In genomic region chr9:45560987-45561386, GRCm38 (mm10) we compare ENCODE assay signal across 13 mouse cellular contexts.
DNase-seq lines count a peak whose midpoint lies in the region; ATAC-seq and TF ChIP-seq lines count a peak whose summit lies in the region.
"Had no signal": no experiment of that assay in that cellular context is flagged by ENCODE, and none has a peak within 500 bp of the region (broad histone marks: within the 10 kb centered on the region; RNA-seq: fewer than 3 reads in every experiment).

No protein-coding gene starts in this region.

- WGBS in midbrain, embryonic 12.5 days, result 72% methylated on average over 6 of the region's 6 CpGs
- whole genome bisulfite sequencing in midbrain, embryonic 14.5 days, result 57% methylated on average over 6 of the region's 6 CpGs
- WGBS in forebrain, embryonic 13.5 days, result 61% methylated on average over 6 of the region's 6 CpGs

- H3K9ac ChIP-seq in midbrain, embryonic 12.5 days (replicated peaks), result no peak overlapping the region
- H3K9ac ChIP-seq in midbrain, embryonic 14.5 days (replicated peaks; ENCODE audit: low read length), result no peak overlapping the region
- no peak overlapping the region for H3K9ac ChIP-seq in forebrain, embryonic 13.5 days
- H3K9ac ChIP-seq: heart, embryonic 15.5 days; lung, embryonic 15.5 days had no signal

- no peak for ATAC-seq in midbrain, embryonic 12.5 days (ENCODE audit: low FRiP score, low read depth)
- no peak for ATAC-seq in midbrain, embryonic 14.5 days (ENCODE audit: low FRiP score, low TSS enrichment)
- ATAC-seq in forebrain, embryonic 13.5 days, result no peak
- ATAC-seq in frontal cortex, adult (ENCODE audit: low TSS enrichment), result no peak
- ATAC-seq: intestine, postnatal 0 days; midbrain, embryonic 16.5 days had no signal

- no peaks in the 10 kb centered on the region for H3K36me3 ChIP-seq in midbrain, embryonic 12.5 days
- H3K36me3 ChIP-seq in midbrain, embryonic 14.5 days (ENCODE audit: control insufficient read depth, insufficient read depth, low read length), result no peaks in the 10 kb centered on the region
- no peaks in the 10 kb centered on the region for H3K36me3 ChIP-seq in forebrain, embryonic 13.5 days (ENCODE audit: poor library complexity, severe bottlenecking)
- H3K36me3 ChIP-seq: heart, embryonic 15.5 days; lung, embryonic 15.5 days had no signal

- peaks cover 10% of the 10 kb centered on the region for H3K4me1 ChIP-seq in midbrain, embryonic 12.5 days
- H3K4me1 ChIP-seq in midbrain, embryonic 14.5 days (ENCODE audit: control insufficient read depth, insufficient read depth, low read length), result 0 out of 2 replicates have a peak, but pooled peaks cover 2% of the 10 kb centered on the region
- peaks cover 12% of the 10 kb centered on the region for H3K4me1 ChIP-seq in forebrain, embryonic 13.5 days

- no peak overlapping the region for H3K27ac ChIP-seq in gastrocnemius, adult 2 months
- H3K27ac ChIP-seq in midbrain, embryonic 12.5 days (replicated peaks), result 0 out of 2 replicates have a peak overlapping the region, but pooled peaks have one; percentile 35
- no peak overlapping the region for H3K27ac ChIP-seq in midbrain, embryonic 14.5 days (replicated peaks; ENCODE audit: low read depth, low read length)
- peak overlapping the region; percentile 14 for H3K27ac ChIP-seq in forebrain, embryonic 13.5 days
- H3K27ac ChIP-seq: heart, embryonic 15.5 days; lung, embryonic 15.5 days had no signal

- no peak overlapping the region for H3K4me2 ChIP-seq in midbrain, embryonic 12.5 days (replicated peaks)
- H3K4me2 ChIP-seq in midbrain, embryonic 14.5 days (ENCODE audit: low read length), result no peak overlapping the region
- H3K4me2 ChIP-seq in forebrain, embryonic 13.5 days, result no peak overlapping the region
- H3K4me2 ChIP-seq: heart, embryonic 15.5 days; lung, embryonic 15.5 days had no signal

- H3K27me3 ChIP-seq in midbrain, embryonic 12.5 days, result 0 out of 2 replicates have a peak, but pooled peaks cover 9% of the 10 kb centered on the region
- no peaks in the 10 kb centered on the region for H3K27me3 ChIP-seq in midbrain, embryonic 14.5 days (ENCODE audit: control insufficient read depth, insufficient read depth, low read length)
- H3K27me3 ChIP-seq in forebrain, embryonic 13.5 days, result no peaks in the 10 kb centered on the region
- H3K27me3 ChIP-seq: heart, embryonic 15.5 days; lung, embryonic 15.5 days had no signal

- no peak for TF ChIP-seq CTCF in gastrocnemius, adult 2 months (IDR thresholded peaks at IDR 0.05)

- H3K4me3 ChIP-seq in gastrocnemius, adult 2 months, result no peak overlapping the region
- no peak overlapping the region for H3K4me3 ChIP-seq in midbrain, embryonic 12.5 days
- H3K4me3 ChIP-seq in midbrain, embryonic 14.5 days (replicated peaks; ENCODE audit: low read depth, low read length), result no peak overlapping the region
- no peak overlapping the region for H3K4me3 ChIP-seq in forebrain, embryonic 13.5 days
- H3K4me3 ChIP-seq: heart, embryonic 15.5 days; lung, embryonic 15.5 days had no signal

- intact Hi-C loops in gastrocnemius, adult 2 months (cut with DNase I), result no loop called here

- DNase-seq in gastrocnemius, adult 2 months, result peak; percentile 52
- no peak for DNase-seq in gastrocnemius, adult 18-20 months (ENCODE audit: low spot score)
- DNase-seq in midbrain, embryonic 14.5 days, result no peak
- DNase-seq in retina, embryonic 14.5 days (ENCODE audit: low spot score), result peak; percentile 42
- no peak for DNase-seq in right cerebral cortex, postnatal 4 days
- DNase-seq: adrenal gland, adult 8-10 months had no signal

- no peaks in the 10 kb centered on the region for H3K9me3 ChIP-seq in midbrain, embryonic 12.5 days
- no peaks in the 10 kb centered on the region for H3K9me3 ChIP-seq in midbrain, embryonic 14.5 days (ENCODE audit: control insufficient read depth, low read length)
- H3K9me3 ChIP-seq in forebrain, embryonic 13.5 days (replicated peaks), result no peaks in the 10 kb centered on the region
- H3K9me3 ChIP-seq: heart, embryonic 15.5 days; lung, embryonic 15.5 days had no signal

Comparison
In these comparisons a context has a peak if more than half of its experiments do, and no peak if none do; other contexts are left out.
1. DNase-seq: peak in gastrocnemius, adult 2 months (single experiment) and retina, embryonic 14.5 days (single experiment); none in gastrocnemius, adult 18-20 months (single experiment), midbrain, embryonic 14.5 days (single experiment) and right cerebral cortex, postnatal 4 days (single experiment).
2. H3K27ac ChIP-seq: peak in midbrain, embryonic 12.5 days (single experiment) and forebrain, embryonic 13.5 days (single experiment); none in gastrocnemius, adult 2 months (single experiment) and midbrain, embryonic 14.5 days (single experiment).